Mouse (Mus musculus): ENCODE data around the gene Gm12355.
"Not testable (repeated sequence)": the region's sequence is repeated elsewhere in the genome, so short reads cannot be mapped to it uniquely, and the experiment has no call there.

- TF ChIP-seq ELF1, BHLHE40 (IDR thresholded peaks at IDR 0.05; ENCODE audit: low read depth, low read length): not testable (repeated sequence)
These were observed 1.5 kb downstream of the Gm12355 start for GRCm38 (mm10) chr11:98623981-98624380.

Measured in CH12.LX (cell line).